Mouse (Mus musculus): ENCODE data around the gene Acer3. TPM values are rescaled to one million over a fixed set of nuclear protein-coding genes. Genes with fewer than 3 reads are reported as not detected.

The Acer3 gene
- total and polyA plus RNA-seq, 3 experiments, result 12.1 to 145 (median 67.7) TPM

- peaks cover 16% of the 10 kb centered on the region for H3K4me1 ChIP-seq (ENCODE audit: insufficient read depth, low read depth, low read length)
- no peak for ATAC-seq (ENCODE audit: extremely low read depth, insufficient number of reproducible peaks, low FRiP score, poor library complexity, severe bottlenecking)
Observed at GRCm38 (mm10) chr7:98177566-98177928, 143.5 kb downstream of the Acer3 start.

GRCm38 (mm10) chr7:98177071-98177485, 143.9 kb downstream of the Acer3 start:
- no peak for ATAC-seq (ENCODE audit: extremely low read depth, insufficient number of reproducible peaks, low FRiP score, poor library complexity, severe bottlenecking)
- H3K36me3 ChIP-seq (replicated peaks), result no peaks in the 10 kb centered on the region
- no peak overlapping the region for H3K4me3 ChIP-seq (ENCODE audit: low read depth, low read length)
- TF ChIP-seq CTCF (IDR thresholded peaks at IDR 0.05; ENCODE audit: low read depth, low read length) (no peak), GATA1 (IDR thresholded peaks at IDR 0.05; ENCODE audit: borderline replicate concordance, low read length) (no peak), TAL1 (conservative IDR thresholded peaks at IDR 0.05; ENCODE audit: low read depth, low read length) (no peak)
- no peaks in the 10 kb centered on the region for H3K9me3 ChIP-seq (replicated peaks)
- peaks cover 55% of the 10 kb centered on the region for H3K27me3 ChIP-seq (ENCODE audit: insufficient read depth, low read length)
- H3K4me1 ChIP-seq (ENCODE audit: insufficient read depth, low read depth, low read length), result peaks cover 16% of the 10 kb centered on the region
- no peak for DNase-seq (ENCODE audit: low spot score)

More at GRCm38 (mm10) chr7:98177566-98177928, 143.5 kb downstream of the Acer3 start:
- peaks cover 53% of the 10 kb centered on the region for H3K27me3 ChIP-seq (ENCODE audit: insufficient read depth, low read length)
- no peak for TF ChIP-seq TAL1 (conservative IDR thresholded peaks at IDR 0.05; ENCODE audit: low read depth, low read length)
- TF ChIP-seq GATA1 (IDR thresholded peaks at IDR 0.05; ENCODE audit: borderline replicate concordance, low read length), result no peak
- no peak for TF ChIP-seq POLR2AphosphoS5 (IDR thresholded peaks at IDR 0.05; ENCODE audit: insufficient replicate concordance, low read depth, low read length)
- no peak for TF ChIP-seq GATA2 (IDR thresholded peaks at IDR 0.05; ENCODE audit: borderline replicate concordance, low read depth, low read length)
- TF ChIP-seq CTCF (IDR thresholded peaks at IDR 0.05; ENCODE audit: low read depth, low read length), result no peak
- H3K36me3 ChIP-seq (replicated peaks), result no peaks in the 10 kb centered on the region
- DNase-seq (ENCODE audit: low spot score), result no peak
- peak overlapping the region; percentile 74 for H3K4me3 ChIP-seq (ENCODE audit: low read depth, low read length)
- no peaks in the 10 kb centered on the region for H3K9me3 ChIP-seq (replicated peaks)

- Histone ChIP-seq H3K4me3 (ENCODE audit: low read depth, low read length) (no peak overlapping the region), H3K9me3 (replicated peaks) (no peaks in the 10 kb centered on the region), H3K27me3 (ENCODE audit: insufficient read depth, low read length) (peaks cover 55% of the 10 kb centered on the region), H3K4me1 (ENCODE audit: insufficient read depth, low read depth, low read length) (peaks cover 16% of the 10 kb centered on the region), H3K36me3 (replicated peaks) (no peaks in the 10 kb centered on the region)
- TF ChIP-seq TAL1 (conservative IDR thresholded peaks at IDR 0.05; ENCODE audit: low read depth, low read length), result no peak
- no peak for TF ChIP-seq GATA1 (IDR thresholded peaks at IDR 0.05; ENCODE audit: borderline replicate concordance, low read length)
- no peak for TF ChIP-seq CTCF (IDR thresholded peaks at IDR 0.05; ENCODE audit: low read depth, low read length)
- no peak for TF ChIP-seq GATA2 (IDR thresholded peaks at IDR 0.05; ENCODE audit: borderline replicate concordance, low read depth, low read length)
- TF ChIP-seq POLR2AphosphoS5 (IDR thresholded peaks at IDR 0.05; ENCODE audit: insufficient replicate concordance, low read depth, low read length), result no peak
- ATAC-seq (ENCODE audit: extremely low read depth, insufficient number of reproducible peaks, low FRiP score, poor library complexity, severe bottlenecking) (no peak), DNase-seq (ENCODE audit: low spot score) (no peak)
Observed at GRCm38 (mm10) chr7:98176322-98177070, 144.5 kb downstream of the Acer3 start.

- Histone ChIP-seq H3K9me3 (replicated peaks) (no peaks in the 10 kb centered on the region), H3K27me3 (ENCODE audit: insufficient read depth, low read length) (peaks cover 58% of the 10 kb centered on the region), H3K4me1 (ENCODE audit: insufficient read depth, low read depth, low read length) (peaks cover 16% of the 10 kb centered on the region), H3K36me3 (replicated peaks) (no peaks in the 10 kb centered on the region), H3K4me3 (ENCODE audit: low read depth, low read length) (no peak overlapping the region)
- TF ChIP-seq TAL1 (conservative IDR thresholded peaks at IDR 0.05; ENCODE audit: low read depth, low read length) (no peak), POLR2AphosphoS5 (IDR thresholded peaks at IDR 0.05; ENCODE audit: insufficient replicate concordance, low read depth, low read length) (no peak), CTCF (IDR thresholded peaks at IDR 0.05; ENCODE audit: low read depth, low read length) (no peak), GATA2 (IDR thresholded peaks at IDR 0.05; ENCODE audit: borderline replicate concordance, low read depth, low read length) (no peak), GATA1 (IDR thresholded peaks at IDR 0.05; ENCODE audit: borderline replicate concordance, low read length) (no peak)
- ATAC-seq (ENCODE audit: extremely low read depth, insufficient number of reproducible peaks, low FRiP score, poor library complexity, severe bottlenecking), result no peak
- no peak for DNase-seq (ENCODE audit: low spot score)
Observed at GRCm38 (mm10) chr7:98174883-98175755, 145.9 kb downstream of the Acer3 start.

- Histone ChIP-seq H3K36me3 (replicated peaks) (no peaks in the 10 kb centered on the region), H3K4me1 (ENCODE audit: insufficient read depth, low read depth, low read length) (peaks cover 16% of the 10 kb centered on the region), H3K4me3 (ENCODE audit: low read depth, low read length) (no peak overlapping the region), H3K9me3 (replicated peaks) (no peaks in the 10 kb centered on the region), H3K27me3 (ENCODE audit: insufficient read depth, low read length) (peaks cover 43% of the 10 kb centered on the region)
- TF ChIP-seq CTCF (IDR thresholded peaks at IDR 0.05; ENCODE audit: low read depth, low read length) (no peak), GATA1 (IDR thresholded peaks at IDR 0.05; ENCODE audit: borderline replicate concordance, low read length) (no peak), GATA2 (IDR thresholded peaks at IDR 0.05; ENCODE audit: borderline replicate concordance, low read depth, low read length) (no peak), TAL1 (conservative IDR thresholded peaks at IDR 0.05; ENCODE audit: low read depth, low read length) (no peak), POLR2AphosphoS5 (IDR thresholded peaks at IDR 0.05; ENCODE audit: insufficient replicate concordance, low read depth, low read length) (no peak)
- no peak for DNase-seq (ENCODE audit: low spot score)
- ATAC-seq (ENCODE audit: extremely low read depth, insufficient number of reproducible peaks, low FRiP score, poor library complexity, severe bottlenecking), result no peak
Observed at GRCm38 (mm10) chr7:98173408-98173807, 147.6 kb downstream of the Acer3 start.

- ATAC-seq (ENCODE audit: extremely low read depth, insufficient number of reproducible peaks, low FRiP score, poor library complexity, severe bottlenecking) (no peak), DNase-seq (ENCODE audit: low spot score) (no peak)
- Histone ChIP-seq H3K36me3 (replicated peaks) (no peaks in the 10 kb centered on the region), H3K9me3 (replicated peaks) (no peaks in the 10 kb centered on the region), H3K4me1 (ENCODE audit: insufficient read depth, low read depth, low read length) (peaks cover 10% of the 10 kb centered on the region), H3K4me3 (ENCODE audit: low read depth, low read length) (no peak overlapping the region), H3K27me3 (ENCODE audit: insufficient read depth, low read length) (peaks cover 37% of the 10 kb centered on the region)
- TF ChIP-seq CTCF (IDR thresholded peaks at IDR 0.05; ENCODE audit: low read depth, low read length) (no peak), GATA1 (IDR thresholded peaks at IDR 0.05; ENCODE audit: borderline replicate concordance, low read length) (no peak), POLR2AphosphoS5 (IDR thresholded peaks at IDR 0.05; ENCODE audit: insufficient replicate concordance, low read depth, low read length) (no peak), TAL1 (conservative IDR thresholded peaks at IDR 0.05; ENCODE audit: low read depth, low read length) (no peak), GATA2 (IDR thresholded peaks at IDR 0.05; ENCODE audit: borderline replicate concordance, low read depth, low read length) (no peak)
Observed at GRCm38 (mm10) chr7:98172661-98173060, 148.3 kb downstream of the Acer3 start.

Measured in G1E (cell line).